25 mouse cellular contexts compared by ENCODE assay signal in genomic region chr9:117452816-117453215, GRCm38 (mm10).
DNase-seq lines count a peak whose midpoint lies in the region; ATAC-seq and TF ChIP-seq lines count a peak whose summit lies in the region.
"Had no signal": no experiment of that assay in that cellular context is flagged by ENCODE, and none has a peak within 500 bp of the region (broad histone marks: within the 10 kb centered on the region; RNA-seq: fewer than 3 reads in every experiment).

No protein-coding gene starts in this region.

- no peaks in the 10 kb centered on the region; the same call in 1 of the 2 replicates for H3K4me1 ChIP-seq in kidney, adult 2 months (ENCODE audit: control insufficient read depth, insufficient read depth, low read length)
- H3K4me1 ChIP-seq in kidney, embryonic 16.5 days (ENCODE audit: insufficient read depth, low read length): peaks cover 21% of the 10 kb centered on the region
- peaks cover 4% of the 10 kb centered on the region; the same call in 1 of the 2 replicates for H3K4me1 ChIP-seq in midbrain, embryonic 10.5 days
- H3K4me1 ChIP-seq: liver, embryonic 12.5 days; megakaryocyte, embryonic 14.5 days had no signal

- H3K9me3 ChIP-seq in kidney, embryonic 16.5 days (ENCODE audit: low read length): no peaks in the 10 kb centered on the region
- no peaks in the 10 kb centered on the region for H3K9me3 ChIP-seq in midbrain, embryonic 10.5 days (replicated peaks)
- H3K9me3 ChIP-seq: forebrain, embryonic 10.5 days; heart, embryonic 15.5 days; liver, embryonic 12.5 days had no signal

- no peak overlapping the region for H3K4me3 ChIP-seq in kidney, adult 2 months (ENCODE audit: insufficient read depth, low read depth, low read length)
- no peak overlapping the region for H3K4me3 ChIP-seq in kidney, embryonic 16.5 days (ENCODE audit: low read length)
- no peak overlapping the region for H3K4me3 ChIP-seq in midbrain, embryonic 10.5 days
- H3K4me3 ChIP-seq: forebrain, embryonic 10.5 days; heart, embryonic 15.5 days; liver, embryonic 12.5 days; megakaryocyte, embryonic 14.5 days had no signal

- peak; percentile 4 for DNase-seq in kidney, adult 2 months
- DNase-seq in kidney, postnatal 25 days: no peak
- peak; percentile 4 for DNase-seq in A20 (ENCODE audit: low read depth, low spot score)
- DNase-seq in retina, postnatal 1 day: peak; percentile 30
- no peak for DNase-seq in midbrain, embryonic 10.5 days (ENCODE audit: low spot score)
- no peak for DNase-seq in ovary, adult 18-20 months (ENCODE audit: low spot score)
- DNase-seq: adrenal gland, adult 2 months; B cell, adult 2 months; cerebellum, adult 11-12 months; cerebellum, postnatal 14 days; gastrocnemius, postnatal 25 days; heart, postnatal 36 days; lung, adult 18-20 months; lung, postnatal 36 days; midbrain, embryonic 14.5 days had no signal

- no peaks in the 10 kb centered on the region for H3K36me3 ChIP-seq in kidney, adult 2 months (ENCODE audit: control insufficient read depth, insufficient read depth, low read length)
- no peaks in the 10 kb centered on the region for H3K36me3 ChIP-seq in kidney, embryonic 16.5 days (ENCODE audit: insufficient read depth, low read length)
- H3K36me3 ChIP-seq in midbrain, embryonic 10.5 days: no peaks in the 10 kb centered on the region
- H3K36me3 ChIP-seq: forebrain, embryonic 10.5 days; G1E; heart, embryonic 15.5 days; liver, embryonic 12.5 days had no signal

- 28% methylated on average over 10 of the region's 10 CpGs for WGBS in kidney, adult 2 months
- WGBS in kidney, embryonic 16.5 days: 33% methylated on average over 10 of the region's 10 CpGs
- 74% methylated on average over 10 of the region's 10 CpGs for WGBS in midbrain, embryonic 10.5 days

- TF ChIP-seq CTCF in kidney, adult 2 months (conservative IDR thresholded peaks at IDR 0.05; ENCODE audit: insufficient read depth, insufficient read length, low read depth, low read length): no peak

- peak overlapping the region; percentile 1; the same call in 1 of the 2 replicates for H3K9ac ChIP-seq in kidney, embryonic 16.5 days (replicated peaks; ENCODE audit: low read length)
- H3K9ac ChIP-seq: heart, embryonic 15.5 days; hindbrain, embryonic 14.5 days; liver, embryonic 12.5 days had no signal

- no peak for TF ChIP-seq POLR2A in kidney, adult 2 months (IDR thresholded peaks at IDR 0.05; ENCODE audit: low read depth, low read length)

- no peaks in the 10 kb centered on the region for H3K27me3 ChIP-seq in kidney, adult 2 months (replicated peaks; ENCODE audit: control insufficient read depth, insufficient read depth, low read length)
- no peaks in the 10 kb centered on the region for H3K27me3 ChIP-seq in kidney, embryonic 16.5 days (ENCODE audit: insufficient read depth, low read length)
- H3K27me3 ChIP-seq in midbrain, embryonic 10.5 days (ENCODE audit: low read depth, poor library complexity, severe bottlenecking): no peaks in the 10 kb centered on the region
- H3K27me3 ChIP-seq: CH12.LX; heart, embryonic 15.5 days; liver, embryonic 12.5 days; megakaryocyte, embryonic 14.5 days had no signal

- peak; percentile 97 for ATAC-seq in kidney, embryonic 16.5 days (ENCODE audit: low FRiP score, low TSS enrichment)
- ATAC-seq: forebrain, embryonic 16.5 days; inflammation-experienced regulatory T-cells, adult 6 months; liver, embryonic 12.5 days had no signal

- H3K27ac ChIP-seq in kidney, adult 2 months (ENCODE audit: insufficient read depth, low read depth, low read length): no peak overlapping the region
- peak overlapping the region; percentile 81 for H3K27ac ChIP-seq in kidney, embryonic 16.5 days (ENCODE audit: low read length)
- H3K27ac ChIP-seq in midbrain, embryonic 10.5 days (replicated peaks): no peak overlapping the region; the same call in 1 of the 2 replicates
- H3K27ac ChIP-seq: forebrain, embryonic 10.5 days; heart, embryonic 15.5 days; hindbrain, embryonic 14.5 days; liver, embryonic 12.5 days had no signal

- peak overlapping the region; percentile 35 for H3K4me2 ChIP-seq in kidney, embryonic 16.5 days (replicated peaks; ENCODE audit: low read depth, low read length)
- H3K4me2 ChIP-seq: heart, embryonic 15.5 days; hindbrain, embryonic 14.5 days; liver, embryonic 12.5 days had no signal

Comparison
In these comparisons a context has a peak if more than half of its experiments do, and no peak if none do; other contexts are left out.
1. DNase-seq: peak in kidney, adult 2 months (single experiment), A20 (single experiment) and retina, postnatal 1 day (single experiment); none in kidney, postnatal 25 days (0 of 2), midbrain, embryonic 10.5 days (single experiment) and ovary, adult 18-20 months (single experiment).